Comparison of ENCODE assay signal across 25 mouse cellular contexts in genomic region chr1:55947618-55948283, GRCm38 (mm10).
DNase-seq lines count a peak whose midpoint lies in the region; ATAC-seq and TF ChIP-seq lines count a peak whose summit lies in the region.
"Had no signal": no experiment of that assay in that cellular context is flagged by ENCODE, and none has a peak within 500 bp of the region (broad histone marks: within the 10 kb centered on the region; RNA-seq: fewer than 3 reads in every experiment).

No protein-coding gene starts in this region.

- DNase-seq in hindbrain, embryonic 14.5 days (ENCODE audit: low spot score): no peak
- no peak for DNase-seq in liver, embryonic 14.5 days (ENCODE audit: low read depth in 3 of 3, low spot score in 3 of 3)
- no peak for DNase-seq in liver, embryonic 11.5 days (ENCODE audit: low spot score)
- DNase-seq in ovary, postnatal 10 days (ENCODE audit: low spot score): no peak
- DNase-seq: adrenal gland, postnatal 10 days; adrenal gland, postnatal 36 days; B cell, adult 2 months; cerebellum, adult 18-20 months; cerebellum, adult 9-10 months; cerebellum, postnatal 25 days; forebrain, postnatal 0 days; gastrocnemius, adult 2 months; gastrocnemius, postnatal 14 days; heart, adult 11 months had no signal

- H3K9me3 ChIP-seq in hindbrain, embryonic 14.5 days (ENCODE audit: control insufficient read depth, low read length): no peaks in the 10 kb centered on the region
- no peaks in the 10 kb centered on the region for H3K9me3 ChIP-seq in hindbrain, embryonic 16.5 days (ENCODE audit: control insufficient read depth, low read length)
- no peaks in the 10 kb centered on the region for H3K9me3 ChIP-seq in liver, embryonic 14.5 days (ENCODE audit: control insufficient read depth, low read length)
- H3K9me3 ChIP-seq in liver, embryonic 11.5 days (ENCODE audit: control insufficient read depth, low read length): no peaks in the 10 kb centered on the region
- no peaks in the 10 kb centered on the region for H3K9me3 ChIP-seq in liver, embryonic 15.5 days (replicated peaks)
- no peaks in the 10 kb centered on the region for H3K9me3 ChIP-seq in neural tube, embryonic 15.5 days (replicated peaks)
- H3K9me3 ChIP-seq: embryonic facial prominence, embryonic 12.5 days; embryonic facial prominence, embryonic 15.5 days; hindbrain, embryonic 15.5 days had no signal

- no peak for TF ChIP-seq CTCF in liver, embryonic 14.5 days (IDR thresholded peaks at IDR 0.05; ENCODE audit: low read depth)

- 75% methylated on average over 5 of the region's 5 CpGs for WGBS in hindbrain, embryonic 14.5 days
- 72% methylated on average over 5 of the region's 5 CpGs for WGBS in hindbrain, embryonic 16.5 days
- 76% methylated on average over 5 of the region's 5 CpGs for WGBS in liver, embryonic 14.5 days (ENCODE audit: insufficient replicate concordance)
- WGBS in liver, embryonic 11.5 days: 79% methylated on average over 5 of the region's 5 CpGs
- 74% methylated on average over 5 of the region's 5 CpGs for WGBS in liver, embryonic 15.5 days (ENCODE audit: insufficient replicate concordance)
- 33% methylated on average over 5 of the region's 5 CpGs for WGBS in neural tube, embryonic 15.5 days

- no peak overlapping the region for H3K4me2 ChIP-seq in hindbrain, embryonic 14.5 days (replicated peaks)
- H3K4me2 ChIP-seq in hindbrain, embryonic 16.5 days (ENCODE audit: low read length): no peak overlapping the region
- H3K4me2 ChIP-seq in liver, embryonic 14.5 days (ENCODE audit: low read depth): no peak overlapping the region
- H3K4me2 ChIP-seq in liver, embryonic 11.5 days: no peak overlapping the region
- no peak overlapping the region for H3K4me2 ChIP-seq in liver, embryonic 15.5 days
- no peak overlapping the region for H3K4me2 ChIP-seq in neural tube, embryonic 15.5 days
- H3K4me2 ChIP-seq: embryonic facial prominence, embryonic 12.5 days; embryonic facial prominence, embryonic 15.5 days; heart, embryonic 11.5 days; hindbrain, embryonic 15.5 days had no signal

- H3K4me1 ChIP-seq in hindbrain, embryonic 14.5 days (replicated peaks; ENCODE audit: control insufficient read depth, insufficient read depth, low read length): no peaks in the 10 kb centered on the region
- no peaks in the 10 kb centered on the region for H3K4me1 ChIP-seq in hindbrain, embryonic 16.5 days (ENCODE audit: control insufficient read depth, insufficient read depth, low read depth, low read length)
- peaks cover 26% of the 10 kb centered on the region in 2 experiments for H3K4me1 ChIP-seq in liver, embryonic 14.5 days (replicated peaks; ENCODE audit: control insufficient read depth in 2 of 2, insufficient read depth in 2 of 2, low read length in 1 of 2)
- no peaks in the 10 kb centered on the region for H3K4me1 ChIP-seq in liver, embryonic 11.5 days (replicated peaks; ENCODE audit: control insufficient read depth, insufficient read depth, low read length)
- peaks cover 27% of the 10 kb centered on the region for H3K4me1 ChIP-seq in liver, embryonic 15.5 days (replicated peaks)
- no peaks in the 10 kb centered on the region for H3K4me1 ChIP-seq in neural tube, embryonic 15.5 days
- H3K4me1 ChIP-seq: embryonic facial prominence, embryonic 12.5 days; embryonic facial prominence, embryonic 15.5 days; hindbrain, embryonic 15.5 days had no signal

- no peaks in the 10 kb centered on the region for H3K36me3 ChIP-seq in hindbrain, embryonic 14.5 days (replicated peaks; ENCODE audit: control insufficient read depth, insufficient read depth)
- no peaks in the 10 kb centered on the region for H3K36me3 ChIP-seq in hindbrain, embryonic 16.5 days (ENCODE audit: control insufficient read depth, insufficient read depth, low read length)
- H3K36me3 ChIP-seq in liver, embryonic 14.5 days (replicated peaks; ENCODE audit: control insufficient read depth, insufficient read depth, low read depth): no peaks in the 10 kb centered on the region
- no peaks in the 10 kb centered on the region for H3K36me3 ChIP-seq in liver, embryonic 11.5 days (ENCODE audit: control insufficient read depth, insufficient read depth, low read length)
- no peaks in the 10 kb centered on the region for H3K36me3 ChIP-seq in liver, embryonic 15.5 days (replicated peaks)
- H3K36me3 ChIP-seq in neural tube, embryonic 15.5 days: no peaks in the 10 kb centered on the region
- H3K36me3 ChIP-seq: embryonic facial prominence, embryonic 12.5 days; embryonic facial prominence, embryonic 15.5 days; G1E; hindbrain, embryonic 15.5 days had no signal

- no peak overlapping the region for H3K27ac ChIP-seq in hindbrain, embryonic 14.5 days
- no peak overlapping the region for H3K27ac ChIP-seq in hindbrain, embryonic 16.5 days (ENCODE audit: low read depth, low read length)
- peak overlapping the region; percentile 57 for H3K27ac ChIP-seq in liver, embryonic 14.5 days
- no peak overlapping the region for H3K27ac ChIP-seq in liver, embryonic 11.5 days (ENCODE audit: low read depth, low read length)
- 0 out of 2 replicates have a peak overlapping the region, but pooled peaks have one; percentile 45 for H3K27ac ChIP-seq in liver, embryonic 15.5 days (replicated peaks)
- no peak overlapping the region for H3K27ac ChIP-seq in neural tube, embryonic 15.5 days (replicated peaks)
- H3K27ac ChIP-seq: embryonic facial prominence, embryonic 12.5 days; embryonic facial prominence, embryonic 15.5 days; gastrocnemius, adult 2 months; hindbrain, embryonic 15.5 days had no signal

- H3K9ac ChIP-seq in hindbrain, embryonic 14.5 days: no peak overlapping the region
- no peak overlapping the region for H3K9ac ChIP-seq in hindbrain, embryonic 16.5 days (ENCODE audit: low read depth, low read length)
- H3K9ac ChIP-seq in liver, embryonic 14.5 days (replicated peaks): no peak overlapping the region
- H3K9ac ChIP-seq in liver, embryonic 11.5 days (ENCODE audit: low read depth, low read length): no peak overlapping the region
- no peak overlapping the region for H3K9ac ChIP-seq in liver, embryonic 15.5 days
- no peak overlapping the region for H3K9ac ChIP-seq in neural tube, embryonic 15.5 days (replicated peaks)
- H3K9ac ChIP-seq: embryonic facial prominence, embryonic 12.5 days; embryonic facial prominence, embryonic 15.5 days; forebrain, postnatal 0 days; hindbrain, embryonic 15.5 days had no signal

- ATAC-seq in hindbrain, embryonic 14.5 days (ENCODE audit: low FRiP score): peak; percentile 57; the same call in 1 of the 2 replicates
- ATAC-seq in hindbrain, embryonic 16.5 days: no peak
- ATAC-seq in liver, embryonic 14.5 days (ENCODE audit: insufficient read depth): no peak
- no peak for ATAC-seq in liver, embryonic 11.5 days (replicated peaks; ENCODE audit: low FRiP score)
- ATAC-seq in liver, embryonic 15.5 days (ENCODE audit: insufficient read depth): no peak
- ATAC-seq in neural tube, embryonic 15.5 days (ENCODE audit: low FRiP score): peak; percentile 68; the same call in 1 of the 2 replicates
- ATAC-seq: forebrain, embryonic 14.5 days; forebrain, postnatal 0 days; Patski had no signal

- H3K27me3 ChIP-seq in hindbrain, embryonic 14.5 days (ENCODE audit: control insufficient read depth, insufficient read depth, low read length): no peaks in the 10 kb centered on the region
- H3K27me3 ChIP-seq in hindbrain, embryonic 16.5 days (replicated peaks; ENCODE audit: control insufficient read depth, insufficient read depth, low read length): no peaks in the 10 kb centered on the region
- H3K27me3 ChIP-seq in liver, embryonic 14.5 days (ENCODE audit: control insufficient read depth, insufficient read depth, low read length): no peaks in the 10 kb centered on the region
- H3K27me3 ChIP-seq in liver, embryonic 11.5 days (replicated peaks; ENCODE audit: control insufficient read depth, insufficient read depth, low read length): no peaks in the 10 kb centered on the region
- no peaks in the 10 kb centered on the region for H3K27me3 ChIP-seq in liver, embryonic 15.5 days
- H3K27me3 ChIP-seq in neural tube, embryonic 15.5 days (replicated peaks): 0 out of 2 replicates have a peak, but pooled peaks cover 4% of the 10 kb centered on the region
- H3K27me3 ChIP-seq: CH12.LX; embryonic facial prominence, embryonic 12.5 days; embryonic facial prominence, embryonic 15.5 days; hindbrain, embryonic 15.5 days had no signal

- no peak overlapping the region for H3K4me3 ChIP-seq in hindbrain, embryonic 14.5 days (replicated peaks; ENCODE audit: low read length)
- H3K4me3 ChIP-seq in hindbrain, embryonic 16.5 days (ENCODE audit: low read length): no peak overlapping the region
- H3K4me3 ChIP-seq in liver, embryonic 14.5 days (ENCODE audit: insufficient read depth in 1 of 2, low read depth in 2 of 2, low read length in 2 of 2): no peak overlapping the region
- no peak overlapping the region for H3K4me3 ChIP-seq in liver, embryonic 11.5 days (ENCODE audit: low read depth, low read length)
- no peak overlapping the region for H3K4me3 ChIP-seq in liver, embryonic 15.5 days (replicated peaks)
- no peak overlapping the region for H3K4me3 ChIP-seq in neural tube, embryonic 15.5 days (replicated peaks)
- H3K4me3 ChIP-seq: embryonic facial prominence, embryonic 12.5 days; embryonic facial prominence, embryonic 15.5 days; gastrocnemius, adult 2 months; hindbrain, embryonic 15.5 days had no signal

- no peak for TF ChIP-seq EP300 in liver, embryonic 14.5 days (IDR thresholded peaks at IDR 0.05; ENCODE audit: low read depth)

Comparison
In these comparisons a context has a peak if more than half of its experiments do, and no peak if none do; other contexts are left out.
1. ATAC-seq: peak in hindbrain, embryonic 14.5 days (single experiment) and neural tube, embryonic 15.5 days (single experiment); none in hindbrain, embryonic 16.5 days (single experiment), liver, embryonic 14.5 days (single experiment), liver, embryonic 11.5 days (single experiment) and liver, embryonic 15.5 days (single experiment).
2. H3K27ac ChIP-seq: peak in liver, embryonic 14.5 days (single experiment) and liver, embryonic 15.5 days (single experiment); none in hindbrain, embryonic 14.5 days (single experiment), hindbrain, embryonic 16.5 days (single experiment), liver, embryonic 11.5 days (single experiment) and neural tube, embryonic 15.5 days (single experiment).